Mouse (Mus musculus) MEL (cell line): ENCODE data around the gene Gnai3. TPM values are rescaled to one million over a fixed set of nuclear protein-coding genes. Genes with fewer than 3 reads are reported as not detected.

Source experiments
- DNase-seq: peaks from one replicate; pipeline ENCODE4 v3.0.0; 2011; ENCODE audit warnings: low read depth, low spot score
- H3K27ac ChIP-seq: 2 replicates; pipeline ENCODE4 v1.5.1; 2012; ENCODE audit warnings: low read depth, mild to moderate bottlenecking, control low read depth, low read length, moderate library complexity; ENCODE audit not compliant: control insufficient read depth
- H3K27me3 ChIP-seq, 2 experiments: fragments of 150-350 bp in 1 of 2; sonication (generic) in 1 of 2; 2 replicates each; pipeline ENCODE4 v1.6.1; 2012; ENCODE audit warnings: low read length in 2 of 2, mild to moderate bottlenecking in 2 of 2, improper control_type of control experiment in 1 of 2, moderate library complexity in 1 of 2; ENCODE audit not compliant: insufficient read depth in 2 of 2, control insufficient read depth in 1 of 2
- H3K36me3 ChIP-seq, 2 experiments: 2 replicates each; pipeline ENCODE4 v1.6.1; 2012 to 2014; ENCODE audit warnings: low read length in 2 of 2, improper control_type of control experiment in 1 of 2, inconsistent platforms in 1 of 2, mild to moderate bottlenecking in 1 of 2; ENCODE audit not compliant: insufficient read depth in 2 of 2, control insufficient read depth in 1 of 2
- H3K4me1 ChIP-seq, 2 experiments: fragments of 150-350 bp in 1 of 2; sonication (generic) in 1 of 2; 2 replicates each; pipeline ENCODE4 v1.6.1; 2012; ENCODE audit warnings: low read length in 2 of 2, improper control_type of control experiment in 1 of 2, mild to moderate bottlenecking in 1 of 2; ENCODE audit not compliant: insufficient read depth in 2 of 2, control insufficient read depth in 1 of 2
- H3K4me3 ChIP-seq, 2 experiments: fragments of 150-350 bp in 1 of 2; sonication (generic) in 1 of 2; 2 replicates each; pipeline ENCODE4 v1.5.1; 2012; ENCODE audit warnings: low read depth in 2 of 2, low read length in 2 of 2, mild to moderate bottlenecking in 2 of 2, moderate library complexity in 2 of 2, control low read depth in 1 of 2, improper control_type of control experiment in 1 of 2; ENCODE audit not compliant: control insufficient read depth in 1 of 2, insufficient read depth in 1 of 2
- H3K79me2 ChIP-seq: 2 replicates; pipeline ENCODE4 v1.6.1; 2012; ENCODE audit warnings: mild to moderate bottlenecking, low read length, moderate library complexity; ENCODE audit not compliant: control insufficient read depth, poor library complexity, insufficient read depth
- H3K9ac ChIP-seq: 2 replicates; pipeline ENCODE4 v1.6.1; 2012; ENCODE audit warnings: low read depth, mild to moderate bottlenecking, control low read depth, low read length, moderate library complexity; ENCODE audit not compliant: control insufficient read depth, poor library complexity, severe bottlenecking
- H3K9me3 ChIP-seq: fragments of 150-350 bp; sonication (generic); replicated peaks from 2 replicates; pipeline ENCODE4 v1.6.1; 2012; ENCODE audit warnings: mild to moderate bottlenecking, low read length, improper control_type of control experiment, moderate library complexity; ENCODE audit not compliant: insufficient read depth
- BHLHE40 ChIP-seq: IDR thresholded peaks from 2 replicates; pipeline ENCODE4 v1.6.1; 2012; ENCODE audit warnings: low read depth, mild to moderate bottlenecking, inconsistent platforms, low read length, improper control_type of control experiment, borderline replicate concordance
- CHD1 ChIP-seq: IDR thresholded peaks from 2 replicates; pipeline ENCODE4 v1.6.1; 2012; ENCODE audit warnings: low read depth, mild to moderate bottlenecking, inconsistent platforms, low read length, improper control_type of control experiment
- CHD2 ChIP-seq: IDR thresholded peaks from 2 replicates; pipeline ENCODE4 v1.6.1; 2011; ENCODE audit warnings: low read length, improper control_type of control experiment
- CTCF ChIP-seq, 3 experiments: IDR thresholded peaks in 2 of 3; conservative IDR thresholded peaks in 1 of 3; 2 replicates each; pipeline ENCODE4 v1.5.1; 2011 to 2012; ENCODE audit warnings: low read length in 3 of 3, low read depth in 2 of 3, mild to moderate bottlenecking in 2 of 3, improper control_type of control experiment in 1 of 3, inconsistent platforms in 1 of 3, mixed read lengths in 1 of 3, moderate library complexity in 1 of 3; ENCODE audit not compliant: control insufficient read depth in 1 of 3, insufficient read depth in 1 of 3, poor library complexity in 1 of 3, severe bottlenecking in 1 of 3
- ELF1 ChIP-seq: IDR thresholded peaks from 2 replicates; pipeline ENCODE4 v1.6.1; 2014; ENCODE audit warnings: low read depth, mild to moderate bottlenecking, inconsistent platforms, low read length, improper control_type of control experiment, moderate library complexity
- EP300 ChIP-seq, 2 experiments: IDR thresholded peaks; 2 replicates each; pipeline ENCODE4 v1.6.1; 2011; ENCODE audit warnings: improper control_type of control experiment in 2 of 2, low read length in 2 of 2, low read depth in 1 of 2, mild to moderate bottlenecking in 1 of 2
- ETS1 ChIP-seq: IDR thresholded peaks from 2 replicates; pipeline ENCODE4 v1.6.1; 2012; ENCODE audit warnings: low read depth, mild to moderate bottlenecking, inconsistent platforms, low read length, improper control_type of control experiment, moderate library complexity
- GATA1 ChIP-seq: IDR thresholded peaks from 2 replicates; pipeline ENCODE4 v1.6.1; 2011; ENCODE audit warnings: low read depth, low read length, improper control_type of control experiment
- HCFC1 ChIP-seq: IDR thresholded peaks from 2 replicates; pipeline ENCODE4 v1.6.1; 2012; ENCODE audit warnings: low read depth, mild to moderate bottlenecking, inconsistent platforms, low read length, improper control_type of control experiment, moderate library complexity
- JUND ChIP-seq: IDR thresholded peaks from 2 replicates; pipeline ENCODE4 v1.6.1; 2011; ENCODE audit warnings: low read depth, mild to moderate bottlenecking, improper control_type of control experiment, low read length
- KAT2A ChIP-seq: conservative IDR thresholded peaks from 2 replicates; pipeline ENCODE4 v1.6.1; 2012; ENCODE audit warnings: low read depth, low read length, improper control_type of control experiment, inconsistent platforms
- MAZ ChIP-seq: IDR thresholded peaks from 2 replicates; pipeline ENCODE4 v1.6.1; 2012; ENCODE audit warnings: low read depth, mild to moderate bottlenecking, inconsistent platforms, low read length, improper control_type of control experiment
- MXI1 ChIP-seq: IDR thresholded peaks from 2 replicates; pipeline ENCODE4 v1.6.1; 2011; ENCODE audit warnings: mild to moderate bottlenecking, low read depth, low read length, improper control_type of control experiment
- MYC ChIP-seq: IDR thresholded peaks from 2 replicates; pipeline ENCODE4 v1.6.1; 2011; ENCODE audit warnings: low read depth, mild to moderate bottlenecking, low read length, improper control_type of control experiment, moderate library complexity
- NRF1 ChIP-seq: IDR thresholded peaks from 2 replicates; pipeline ENCODE4 v1.6.1; 2014; ENCODE audit warnings: low read depth, mild to moderate bottlenecking, inconsistent platforms, low read length, improper control_type of control experiment, moderate library complexity; ENCODE audit not compliant: poor library complexity, insufficient read depth, severe bottlenecking
- POLR2A ChIP-seq, 2 experiments: IDR thresholded peaks; 2 replicates each; pipeline ENCODE4 v1.6.1; 2011 to 2012; ENCODE audit warnings: low read length in 2 of 2, mild to moderate bottlenecking in 2 of 2, control low read depth in 1 of 2, improper control_type of control experiment in 1 of 2, low read depth in 1 of 2, moderate library complexity in 1 of 2; ENCODE audit not compliant: control insufficient read depth in 1 of 2, insufficient read depth in 1 of 2, poor library complexity in 1 of 2
- RCOR1 ChIP-seq: IDR thresholded peaks from 2 replicates; pipeline ENCODE4 v1.6.1; 2012; ENCODE audit warnings: low read depth, mild to moderate bottlenecking, inconsistent platforms, low read length, improper control_type of control experiment
- SIN3A ChIP-seq: IDR thresholded peaks from 2 replicates; pipeline ENCODE4 v1.6.1; 2012; ENCODE audit warnings: low read length, improper control_type of control experiment, inconsistent platforms
- SMC3 ChIP-seq: IDR thresholded peaks from 2 replicates; pipeline ENCODE4 v1.6.1; 2011; ENCODE audit warnings: low read depth, low read length, improper control_type of control experiment
- TAL1 ChIP-seq: IDR thresholded peaks from 2 replicates; pipeline ENCODE4 v1.6.1; 2012; ENCODE audit warnings: mild to moderate bottlenecking, inconsistent platforms, low read length, moderate library complexity, mixed read lengths
- TCF12 ChIP-seq: IDR thresholded peaks from 2 replicates; pipeline ENCODE4 v1.6.1; 2014; ENCODE audit warnings: low read depth, mild to moderate bottlenecking, inconsistent platforms, low read length, improper control_type of control experiment, moderate library complexity
- UBTF ChIP-seq: IDR thresholded peaks from 2 replicates; pipeline ENCODE4 v1.6.1; 2012; ENCODE audit warnings: low read depth, mild to moderate bottlenecking, inconsistent platforms, low read length, improper control_type of control experiment, moderate library complexity, borderline replicate concordance; ENCODE audit not compliant: insufficient read depth
- USF2 ChIP-seq, 2 experiments: IDR thresholded peaks; 2 replicates each; pipeline ENCODE4 v1.6.1; 2011 to 2012; ENCODE audit warnings: improper control_type of control experiment in 2 of 2, low read length in 2 of 2, borderline replicate concordance in 1 of 2, inconsistent platforms in 1 of 2, low read depth in 1 of 2, mild to moderate bottlenecking in 1 of 2; ENCODE audit not compliant: insufficient read depth in 1 of 2
- ZC3H11A ChIP-seq: IDR thresholded peaks from 2 replicates; pipeline ENCODE4 v1.6.1; 2012; ENCODE audit warnings: low read depth, mild to moderate bottlenecking, inconsistent platforms, low read length, improper control_type of control experiment
- ZKSCAN1 ChIP-seq: IDR thresholded peaks from 2 replicates; pipeline ENCODE4 v1.6.1; 2012; ENCODE audit warnings: low read depth, mild to moderate bottlenecking, inconsistent platforms, low read length, improper control_type of control experiment, moderate library complexity
- ZMIZ1 ChIP-seq: IDR thresholded peaks from 2 replicates; pipeline ENCODE4 v1.6.1; 2012; ENCODE audit warnings: low read depth, mild to moderate bottlenecking, inconsistent platforms, low read length, improper control_type of control experiment, moderate library complexity
- polyA plus RNA-seq, 2 experiments: library from polyadenylated mRNA; stranded (reverse) in 1 of 2; unstranded in 1 of 2; fragments of >175 nt in 1 of 2; fragments of >200 nt in 1 of 2; gene quantifications; 2 replicates each; pipeline versions ENCODE4 v1.2.1 to v1.2.4; 2012; ENCODE audit warnings: low replicate concordance in 2 of 2, low read depth in 1 of 2; ENCODE audit not compliant: insufficient read length in 2 of 2, insufficient read depth in 1 of 2, missing spikeins in 1 of 2
- total RNA-seq: library from RNA; depleted of rRNA; stranded (reverse); fragments of 300-350 nt; gene quantifications from 2 replicates; pipeline ENCODE4 v1.2.3, GENCODE M21; 2012

Gnai3 gene
- total and polyA plus RNA-seq, 3 experiments, result 74.2 to 96.4 (median 92.1) TPM

DNA sequence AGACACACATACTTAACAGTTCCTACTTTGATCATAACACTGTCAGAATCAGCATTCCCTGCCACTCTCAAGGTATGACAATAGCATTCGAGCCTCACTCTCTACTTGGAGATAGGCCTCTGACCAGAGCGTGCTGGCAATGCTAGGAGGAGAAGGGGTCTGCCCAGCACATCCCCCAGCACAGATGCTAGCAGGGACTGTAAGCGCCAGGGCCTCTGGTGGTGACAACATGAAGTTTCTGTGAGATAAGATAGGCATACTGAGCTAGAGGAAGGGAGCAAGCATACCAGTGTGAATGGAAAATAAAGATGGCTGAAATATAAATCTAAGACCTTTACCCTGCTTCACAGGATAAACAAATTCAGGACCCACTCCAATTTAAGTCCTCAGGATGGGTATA is 40.7 kb downstream of the Gnai3 start:
- Histone ChIP-seq H3K9ac (no peak overlapping the region), H3K9me3 (no peaks in the 10 kb centered on the region), H3K4me3 (no peak overlapping the region), H3K36me3 (peaks cover 5 to 13% of the 10 kb centered on the region in 2 experiments; a peak in 3 of 4 replicates), H3K4me1 (peaks cover 0 to 4% of the 10 kb centered on the region in 2 experiments; a peak in 1 of 4 replicates), H3K79me2 (no peaks in the 10 kb centered on the region), H3K27ac (no peak overlapping the region), H3K27me3 (no peaks in the 10 kb centered on the region)
- TF ChIP-seq SMC3 (0 out of 2 replicates have a peak, but pooled peaks have one; percentile 13), MYC (no peak), CTCF (IDR thresholded peaks at IDR 0.05 in 2 of 3, conservative IDR thresholded peaks at IDR 0.05 in 1 of 3; ENCODE audit: control insufficient read depth in 1 of 3, insufficient read depth in 1 of 3, low read depth in 2 of 3, low read length in 3 of 3, poor library complexity in 1 of 3, severe bottlenecking in 1 of 3) (0 out of 6 replicates have a peak, but pooled peaks of 1 of the 3 experiments have one; percentile 6), KAT2A (no peak), POLR2A (IDR thresholded peaks at IDR 0.05; ENCODE audit: control insufficient read depth in 1 of 2, insufficient read depth in 1 of 2, low read depth in 1 of 2, low read length in 2 of 2, poor library complexity in 1 of 2) (0 out of 4 replicates have a peak, but pooled peaks of 1 of the 2 experiments have one; percentile 28), RCOR1 (no peak), ZMIZ1 (no peak), TAL1 (peak; percentile 16; the same call in 1 of the 2 replicates), TCF12 (peak; percentile 33; the same call in 1 of the 2 replicates), ETS1 (0 out of 2 replicates have a peak, but pooled peaks have one; percentile 14), EP300 (IDR thresholded peaks at IDR 0.05; ENCODE audit: low read depth in 1 of 2, low read length in 2 of 2) (peak; percentile 27 to 44; a peak in 2 of 4 replicates), GATA1 (peak; percentile 49; the same call in 1 of the 2 replicates), JUND (no peak)
- peak; percentile 46 for DNase-seq

DNA sequence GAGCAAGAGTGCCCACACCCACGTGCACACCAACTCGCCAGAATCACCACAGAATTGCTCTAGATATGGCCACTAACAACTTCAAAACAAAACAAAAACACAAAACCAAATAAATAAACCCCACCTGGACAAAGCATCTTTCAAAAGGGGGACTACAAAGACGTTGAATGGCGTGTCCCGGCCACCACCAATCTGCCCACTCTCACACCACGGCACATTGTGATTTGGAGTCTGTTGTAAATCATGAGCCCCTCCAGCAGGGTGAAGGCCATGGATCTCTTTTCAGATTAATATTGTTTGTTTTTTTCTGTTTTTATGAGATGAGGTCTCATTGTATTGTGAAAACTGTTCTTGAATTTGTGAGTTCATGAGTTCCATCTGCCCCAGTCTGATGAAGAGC is 43.9 kb downstream of the Gnai3 start:
- Histone ChIP-seq H3K9me3 (no peaks in the 10 kb centered on the region), H3K27me3 (no peaks in the 10 kb centered on the region), H3K9ac (no peak overlapping the region), H3K79me2 (no peaks in the 10 kb centered on the region), H3K4me3 (no peak overlapping the region), H3K4me1 (peaks cover 17 to 19% of the 10 kb centered on the region in 2 experiments), H3K36me3 (peaks cover 7 to 25% of the 10 kb centered on the region in 2 experiments), H3K27ac (no peak overlapping the region)
- no peak for TF ChIP-seq ZC3H11A
- no peak for TF ChIP-seq MAZ
- no peak for TF ChIP-seq POLR2A (IDR thresholded peaks at IDR 0.05; ENCODE audit: control insufficient read depth in 1 of 2, insufficient read depth in 1 of 2, low read depth in 1 of 2, low read length in 2 of 2, poor library complexity in 1 of 2)
- TF ChIP-seq UBTF, result no peak
- no peak for TF ChIP-seq ZKSCAN1
- no peak for TF ChIP-seq BHLHE40
- no peak for TF ChIP-seq JUND
- TF ChIP-seq SIN3A, result no peak
- no peak for TF ChIP-seq ZMIZ1
- no peak for TF ChIP-seq USF2 (IDR thresholded peaks at IDR 0.05; ENCODE audit: borderline replicate concordance in 1 of 2, insufficient read depth in 1 of 2, low read depth in 1 of 2, low read length in 2 of 2)
- TF ChIP-seq HCFC1, result no peak
- no peak for TF ChIP-seq MXI1
- TF ChIP-seq ETS1, result no peak
- no peak for TF ChIP-seq CTCF (IDR thresholded peaks at IDR 0.05 in 2 of 3, conservative IDR thresholded peaks at IDR 0.05 in 1 of 3; ENCODE audit: control insufficient read depth in 1 of 3, insufficient read depth in 1 of 3, low read depth in 2 of 3, low read length in 3 of 3, poor library complexity in 1 of 3, severe bottlenecking in 1 of 3)
- TF ChIP-seq ELF1, result no peak
- TF ChIP-seq CHD1, result no peak
- no peak for TF ChIP-seq TCF12
- no peak for TF ChIP-seq NRF1
- TF ChIP-seq CHD2, result no peak
- DNase-seq, result no peak
